Mouse (Mus musculus) hindbrain, embryonic 13.5 days (tissue): ENCODE measurements around the gene Olfr70. TPM values are rescaled to one million over a fixed set of nuclear protein-coding genes. Genes with fewer than 3 reads are reported as not detected.

Experiments used
- ATAC-seq: fragments of 200-750 bp; cut with Nextera tagmentation; 2 replicates; pipeline ENCODE4 v1.8.0; 2017; ENCODE audit warnings: moderate TSS enrichment; ENCODE audit not compliant: low FRiP score
- H3K27ac ChIP-seq: fragments of 300-500 bp; sonication (generic); 2 replicates; pipeline ENCODE4 v1.5.1; 2015; ENCODE audit warnings: inconsistent platforms, mild to moderate bottlenecking, moderate library complexity
- H3K27me3 ChIP-seq: fragments of 300-500 bp; sonication (generic); 2 replicates; pipeline ENCODE4 v1.6.1; 2015; ENCODE audit warnings: mild to moderate bottlenecking, inconsistent platforms
- H3K36me3 ChIP-seq: fragments of 300-500 bp; sonication (generic); 2 replicates; pipeline ENCODE4 v1.6.1; 2015; ENCODE audit warnings: mild to moderate bottlenecking, inconsistent platforms
- H3K4me1 ChIP-seq: fragments of 300-500 bp; sonication (generic); replicated peaks from 2 replicates; pipeline ENCODE4 v1.6.1; 2015; ENCODE audit warnings: inconsistent platforms
- H3K4me2 ChIP-seq: fragments of 300-500 bp; sonication (generic); 2 replicates; pipeline ENCODE4 v1.6.1; 2015; ENCODE audit warnings: inconsistent platforms, mild to moderate bottlenecking, moderate library complexity
- H3K4me3 ChIP-seq: fragments of 300-500 bp; sonication (generic); 2 replicates; pipeline ENCODE4 v1.5.1; 2015; ENCODE audit warnings: mild to moderate bottlenecking, inconsistent platforms
- H3K9ac ChIP-seq: fragments of 300-500 bp; sonication (generic); 2 replicates; pipeline ENCODE4 v1.6.1; 2015; ENCODE audit warnings: mild to moderate bottlenecking, inconsistent platforms
- H3K9me3 ChIP-seq: fragments of 300-500 bp; sonication (generic); 2 replicates; pipeline ENCODE4 v1.6.1; 2016; ENCODE audit warnings: inconsistent platforms
- WGBS: fragments of 180-500 bp; shearing (Covaris S2); methylation state at CpG from one replicate; pipeline ENCODE4 v1.1.7; 2015; 5-methylcytosine and 5-hydroxymethylcytosine counted together
- polyA plus RNA-seq: library from polyadenylated mRNA; unstranded; fragments of >200 nt; fragmentation: Nextera tagmentation; extraction: Ambion mirVana; gene quantifications from 2 replicates; pipeline ENCODE4 v1.2.1, GENCODE M21; 2015

Gene Olfr70
- polyA plus RNA-seq, 1 experiment from 2014 or later = not detected

- Histone ChIP-seq H3K4me3 (no peak overlapping the region), H3K4me2 (no peak overlapping the region), H3K27me3 (no peaks in the 10 kb centered on the region), H3K36me3 (peaks cover 46% of the 10 kb centered on the region), H3K9ac (no peak overlapping the region), H3K9me3 (no peaks in the 10 kb centered on the region), H3K4me1 (peaks cover 40% of the 10 kb centered on the region), H3K27ac (no peak overlapping the region)
- 78% methylated on average over 8 of the region's 8 CpGs for WGBS
- ATAC-seq = no peak
Measured at GRCm38 (mm10) chr4:43673703-43674102, 26.9 kb downstream of the Olfr70 start.

DNA sequence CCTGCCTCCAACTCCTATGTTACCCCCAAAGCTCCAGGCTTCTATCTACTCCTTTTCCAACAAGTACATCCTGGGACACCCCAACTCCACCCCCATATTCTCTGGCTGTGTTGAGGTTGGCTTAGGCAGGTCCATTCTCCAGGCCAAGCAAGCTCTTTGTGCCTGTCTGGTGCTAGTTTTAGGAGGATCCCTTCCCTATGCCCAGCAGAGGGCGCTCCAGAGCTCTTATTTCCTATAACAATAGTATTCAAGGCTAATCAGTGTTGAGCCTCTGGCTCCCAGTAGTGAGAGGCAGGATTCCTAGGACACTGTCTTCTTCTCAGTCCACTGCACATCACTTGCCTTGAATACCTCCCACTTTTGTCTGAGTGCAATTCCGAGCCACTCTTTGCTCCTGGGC lies 28.5 kb downstream of the Olfr70 start:
- Histone ChIP-seq H3K4me2 (peak overlapping the region; percentile 65), H3K4me1 (peaks cover 45% of the 10 kb centered on the region), H3K9ac (peak overlapping the region; percentile 55), H3K27ac (peak overlapping the region; percentile 30; the same call in 1 of the 2 replicates), H3K4me3 (peak overlapping the region; percentile 85), H3K27me3 (peaks cover 8% of the 10 kb centered on the region; the same call in 1 of the 2 replicates), H3K9me3 (no peaks in the 10 kb centered on the region), H3K36me3 (peaks cover 30% of the 10 kb centered on the region)
- WGBS = 2% methylated on average over 2 of the region's 2 CpGs
- no peak for ATAC-seq

DNA sequence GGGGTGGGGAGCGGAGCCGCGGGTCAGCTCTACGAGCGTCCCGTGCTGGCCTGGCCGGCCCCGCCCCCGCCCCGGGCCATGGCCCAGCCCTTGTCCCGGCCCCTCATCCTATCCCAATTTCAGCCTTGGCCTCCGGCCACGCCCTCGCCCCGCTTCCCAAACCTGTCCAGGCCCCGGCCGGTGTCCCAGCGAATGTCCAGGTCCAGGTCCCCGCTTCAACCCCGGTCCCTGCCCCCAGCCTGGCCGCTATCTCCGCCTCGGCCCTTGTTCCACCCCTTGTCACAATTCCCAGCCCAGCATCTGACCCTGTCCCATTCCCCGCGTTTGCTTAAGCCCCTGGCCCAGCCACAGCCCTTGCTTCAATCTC lies 31.2 kb downstream of the Olfr70 start:
- Histone ChIP-seq H3K36me3 (peaks cover 4% of the 10 kb centered on the region), H3K4me2 (peak overlapping the region; percentile 65), H3K9ac (peak overlapping the region; percentile 97), H3K27me3 (peaks cover 30% of the 10 kb centered on the region), H3K4me3 (peak overlapping the region; percentile 85), H3K4me1 (peaks cover 45% of the 10 kb centered on the region), H3K27ac (peak overlapping the region; percentile 83), H3K9me3 (no peaks in the 10 kb centered on the region)
- ATAC-seq = peak; percentile 55
- 0% methylated on average over 25 of the region's 25 CpGs for WGBS

DNA sequence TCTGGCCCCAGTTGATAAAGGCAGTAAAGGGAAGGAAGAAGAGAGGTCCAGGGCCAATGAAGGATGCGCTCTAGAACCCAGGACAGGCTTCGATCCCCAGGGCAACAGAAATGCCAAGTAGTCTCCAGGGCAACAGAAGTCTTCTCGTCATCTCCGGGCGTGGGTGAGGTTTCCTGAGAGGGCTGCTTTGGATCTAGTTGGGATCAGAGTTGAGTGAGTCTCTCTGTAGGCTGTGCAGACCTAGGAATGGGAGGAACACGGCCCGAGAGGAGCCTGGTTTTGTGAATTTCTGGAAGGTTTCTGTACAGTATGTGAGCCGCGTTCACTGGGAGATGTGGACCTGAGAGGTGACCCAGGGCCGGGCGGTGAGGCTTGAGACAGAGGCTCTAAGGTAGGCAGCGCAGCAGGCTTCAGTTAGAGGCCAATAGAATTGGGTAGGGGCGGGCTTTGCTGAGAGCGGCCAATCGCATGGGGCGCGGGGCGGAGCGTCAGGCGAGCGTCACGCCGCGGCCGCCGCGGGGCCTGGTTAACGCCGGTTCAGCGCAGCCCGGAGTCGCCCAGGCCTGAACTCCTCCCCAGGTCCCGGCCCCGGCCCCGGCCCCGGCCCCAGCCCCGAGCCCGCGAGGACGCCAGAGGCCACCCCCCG lies 31.7 kb downstream of the Olfr70 start, which contains the start of the genes Tmem8b and Fam221b:
Tmem8b (plus strand) TSS at position 190 of the 646 bp plus-strand sequence.
Fam221b (minus strand) TSS at position 364 of the 646 bp plus-strand sequence.
- Histone ChIP-seq H3K27ac (peak within 1 kb of the TSS; percentile 83), H3K36me3 (no peaks in the 10 kb centered on the region), H3K27me3 (peaks cover 32% of the 10 kb centered on the region), H3K9ac (peak within 1 kb of the TSS; percentile 97), H3K4me2 (peak within 1 kb of the TSS; percentile 65), H3K4me3 (peak within 1 kb of the TSS; percentile 85), H3K4me1 (peaks cover 45% of the 10 kb centered on the region), H3K9me3 (no peaks in the 10 kb centered on the region)
- peak; percentile 95 for ATAC-seq
- 2% methylated on average over 37 of the region's 41 CpGs for WGBS

GRCm38 (mm10) chr4:43666412-43666811 lies 34.2 kb downstream of the Olfr70 start:
- Histone ChIP-seq H3K27me3 (peaks cover 54% of the 10 kb centered on the region), H3K27ac (no peak overlapping the region), H3K9ac (no peak overlapping the region), H3K4me3 (no peak overlapping the region), H3K4me2 (no peak overlapping the region), H3K36me3 (no peaks in the 10 kb centered on the region), H3K9me3 (no peaks in the 10 kb centered on the region), H3K4me1 (peaks cover 24% of the 10 kb centered on the region)
- no peak for ATAC-seq
- WGBS = 24% methylated on average over 4 of the region's 4 CpGs

- ATAC-seq = no peak
- peak overlapping the region; percentile 20; the same call in 1 of the 2 replicates for H3K27ac ChIP-seq
- H3K9ac ChIP-seq = no peak overlapping the region
- peak overlapping the region; percentile 45 for H3K4me2 ChIP-seq
- peak overlapping the region; percentile 80 for H3K4me3 ChIP-seq
- no peaks in the 10 kb centered on the region for H3K9me3 ChIP-seq
- H3K4me1 ChIP-seq = peaks cover 31% of the 10 kb centered on the region
- peaks cover 4% of the 10 kb centered on the region for H3K36me3 ChIP-seq
- 63% methylated on average over 4 of the region's 4 CpGs for WGBS
- H3K27me3 ChIP-seq = peaks cover 29% of the 10 kb centered on the region
Measured at GRCm38 (mm10) chr4:43657146-43657545, 43.5 kb downstream of the Olfr70 start.

DNA sequence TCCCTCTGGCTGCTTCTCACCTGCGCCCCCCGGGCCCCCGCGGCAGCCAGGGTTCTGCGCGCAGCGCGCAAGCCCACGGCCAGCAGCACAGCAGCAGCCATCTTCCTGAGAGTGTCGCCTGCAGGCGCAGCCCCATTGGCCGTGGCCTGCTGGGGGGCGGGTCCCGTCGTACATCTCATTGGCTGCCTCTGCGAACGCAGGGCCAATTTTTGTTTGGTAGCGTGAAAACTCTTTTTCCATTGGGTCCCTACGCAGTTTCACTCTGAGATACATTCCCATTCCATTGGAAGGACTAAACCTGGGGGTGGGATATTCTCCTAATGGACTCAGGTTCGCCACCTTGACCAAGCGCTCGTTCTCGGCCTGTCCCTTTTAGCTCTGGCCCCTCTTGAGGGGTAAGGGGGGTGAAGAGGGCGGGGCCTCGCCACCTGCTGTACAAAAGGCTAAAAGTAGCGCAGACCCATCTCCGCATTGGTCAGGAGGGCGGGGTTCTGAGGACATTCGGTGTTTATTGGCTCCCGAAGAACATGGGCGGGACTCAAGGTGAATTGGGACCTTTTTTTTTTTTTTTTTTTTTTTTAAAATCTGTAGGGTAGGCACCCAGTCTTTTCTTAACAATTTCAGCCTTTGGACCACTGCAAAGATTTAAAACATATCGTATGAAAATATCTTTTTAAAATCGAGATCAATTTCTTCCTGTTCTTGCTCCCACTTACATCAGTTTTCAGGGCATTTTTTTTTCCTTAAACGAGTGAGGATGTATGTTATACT lies 44.1 kb downstream of the Olfr70 start, which contains the start of gene Hint2:
Hint2 (minus strand) TSS at position 128 of the 771 bp plus-strand sequence.
- H3K27ac ChIP-seq = peak within 1 kb of the TSS; percentile 94
- peak within 1 kb of the TSS; percentile 89 for H3K9ac ChIP-seq
- peak within 1 kb of the TSS; percentile 65 for H3K4me2 ChIP-seq
- H3K36me3 ChIP-seq = peaks cover 10% of the 10 kb centered on the region
- ATAC-seq = peak; percentile 98
- peaks cover 31% of the 10 kb centered on the region for H3K4me1 ChIP-seq
- peaks cover 23% of the 10 kb centered on the region for H3K27me3 ChIP-seq
- whole genome bisulfite sequencing = 1% methylated on average over 34 of the region's 34 CpGs
- H3K4me3 ChIP-seq = peak within 1 kb of the TSS; percentile 80
- no peaks in the 10 kb centered on the region for H3K9me3 ChIP-seq

DNA sequence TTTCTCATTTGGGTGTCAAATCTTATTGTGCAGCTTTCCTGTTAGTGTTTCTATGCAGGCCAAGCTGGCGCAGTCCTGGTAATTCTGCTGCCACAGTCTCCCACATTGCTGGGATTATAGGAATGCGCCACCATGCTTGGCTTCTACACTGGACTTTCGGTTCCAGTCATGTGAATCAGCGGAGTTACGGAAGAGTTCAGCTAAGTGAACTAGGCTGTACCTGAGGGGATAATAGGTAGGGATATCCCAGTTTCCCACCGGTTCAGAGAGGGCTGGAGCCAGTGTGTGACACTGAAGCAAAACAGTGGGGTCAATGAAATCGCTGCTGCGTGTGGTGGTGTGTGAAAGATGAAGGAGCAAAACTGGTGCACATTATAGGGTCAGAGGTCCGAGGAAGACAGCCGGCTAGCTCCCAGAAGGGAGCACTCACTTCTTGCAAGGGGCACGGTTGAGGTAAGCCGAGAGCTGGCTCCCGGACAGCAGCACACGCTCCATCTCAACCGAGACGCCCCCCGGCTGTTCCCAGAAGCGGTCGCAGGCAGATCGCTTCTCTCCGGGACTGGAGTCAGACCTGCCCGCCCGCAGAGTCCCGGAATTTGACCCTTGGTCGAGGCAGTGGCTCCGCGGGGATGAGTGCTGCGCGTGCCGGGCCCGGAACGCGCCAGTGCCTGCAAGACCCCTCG lies 44.8 kb downstream of the Olfr70 start:
- peaks cover 16% of the 10 kb centered on the region for H3K27me3 ChIP-seq
- peak overlapping the region; percentile 65 for H3K4me2 ChIP-seq
- peak overlapping the region; percentile 80 for H3K4me3 ChIP-seq
- WGBS = 6% methylated on average over 34 of the region's 34 CpGs
- H3K9ac ChIP-seq = peak overlapping the region; percentile 89
- H3K9me3 ChIP-seq = no peaks in the 10 kb centered on the region
- ATAC-seq = peak; percentile 0; the same call in 1 of the 2 replicates
- H3K27ac ChIP-seq = peak overlapping the region; percentile 94
- peaks cover 18% of the 10 kb centered on the region for H3K36me3 ChIP-seq
- peaks cover 31% of the 10 kb centered on the region for H3K4me1 ChIP-seq

- ATAC-seq = no peak
- H3K9me3 ChIP-seq = no peaks in the 10 kb centered on the region
- peaks cover 37% of the 10 kb centered on the region for H3K36me3 ChIP-seq
- WGBS = 12% methylated on average over 24 of the region's 24 CpGs
- H3K27me3 ChIP-seq = peaks cover 1% of the 10 kb centered on the region; the same call in 1 of the 2 replicates
- peak within 1 kb of the TSS; percentile 20; the same call in 1 of the 2 replicates for H3K9ac ChIP-seq
- peaks cover 31% of the 10 kb centered on the region for H3K4me1 ChIP-seq
- peak within 1 kb of the TSS; percentile 51 for H3K4me2 ChIP-seq
- H3K27ac ChIP-seq = peak within 1 kb of the TSS; percentile 56
- H3K4me3 ChIP-seq = peak within 1 kb of the TSS; percentile 33
Measured at GRCm38 (mm10) chr4:43653161-43654015, 47.2 kb downstream of the Olfr70 start, which contains the start of gene Spag8. TSS of gene Spag8 (minus strand) at chr4:43653594.

- Histone ChIP-seq H3K4me2 (peak overlapping the region; percentile 51), H3K9me3 (no peaks in the 10 kb centered on the region), H3K9ac (peak overlapping the region; percentile 20; the same call in 1 of the 2 replicates), H3K36me3 (peaks cover 44% of the 10 kb centered on the region), H3K4me1 (peaks cover 31% of the 10 kb centered on the region), H3K4me3 (peak overlapping the region; percentile 33), H3K27me3 (no peaks in the 10 kb centered on the region), H3K27ac (peak overlapping the region; percentile 56)
- 89% methylated on average over 4 of the region's 4 CpGs for WGBS
- no peak for ATAC-seq
Measured at GRCm38 (mm10) chr4:43652726-43653125, 47.9 kb downstream of the Olfr70 start.

GRCm38 (mm10) chr4:43649783-43650182 lies 50.8 kb downstream of the Olfr70 start:
- no peaks in the 10 kb centered on the region for H3K27me3 ChIP-seq
- no peak overlapping the region for H3K4me3 ChIP-seq
- WGBS = 93% methylated on average over 3 of the region's 3 CpGs
- peaks cover 68% of the 10 kb centered on the region for H3K36me3 ChIP-seq
- no peaks in the 10 kb centered on the region for H3K9me3 ChIP-seq
- no peak overlapping the region for H3K4me2 ChIP-seq
- H3K27ac ChIP-seq = no peak overlapping the region
- peaks cover 15% of the 10 kb centered on the region for H3K4me1 ChIP-seq
- no peak for ATAC-seq
- H3K9ac ChIP-seq = no peak overlapping the region
